Mouse (Mus musculus) layer of hippocampus, postnatal 14 days (tissue): ENCODE data around the gene Rtkn. TPM values are rescaled to one million over a fixed set of nuclear protein-coding genes. Genes with fewer than 3 reads are reported as not detected.

Experiments
- DNase-seq, 2 experiments: peaks; one replicate each; pipeline ENCODE4 v3.0.0; 2021 to 2022; ENCODE audit warnings: low spot score in 2 of 2, mixed read lengths in 1 of 2
- total RNA-seq, 2 experiments: library from RNA; stranded (reverse); gene quantifications; 2 replicates each; pipeline ENCODE4 v1.2.3; 2021

Gene Rtkn
- total RNA-seq, 2 experiments from 2014 or later, result 61.2 to 65.1 TPM

DNA sequence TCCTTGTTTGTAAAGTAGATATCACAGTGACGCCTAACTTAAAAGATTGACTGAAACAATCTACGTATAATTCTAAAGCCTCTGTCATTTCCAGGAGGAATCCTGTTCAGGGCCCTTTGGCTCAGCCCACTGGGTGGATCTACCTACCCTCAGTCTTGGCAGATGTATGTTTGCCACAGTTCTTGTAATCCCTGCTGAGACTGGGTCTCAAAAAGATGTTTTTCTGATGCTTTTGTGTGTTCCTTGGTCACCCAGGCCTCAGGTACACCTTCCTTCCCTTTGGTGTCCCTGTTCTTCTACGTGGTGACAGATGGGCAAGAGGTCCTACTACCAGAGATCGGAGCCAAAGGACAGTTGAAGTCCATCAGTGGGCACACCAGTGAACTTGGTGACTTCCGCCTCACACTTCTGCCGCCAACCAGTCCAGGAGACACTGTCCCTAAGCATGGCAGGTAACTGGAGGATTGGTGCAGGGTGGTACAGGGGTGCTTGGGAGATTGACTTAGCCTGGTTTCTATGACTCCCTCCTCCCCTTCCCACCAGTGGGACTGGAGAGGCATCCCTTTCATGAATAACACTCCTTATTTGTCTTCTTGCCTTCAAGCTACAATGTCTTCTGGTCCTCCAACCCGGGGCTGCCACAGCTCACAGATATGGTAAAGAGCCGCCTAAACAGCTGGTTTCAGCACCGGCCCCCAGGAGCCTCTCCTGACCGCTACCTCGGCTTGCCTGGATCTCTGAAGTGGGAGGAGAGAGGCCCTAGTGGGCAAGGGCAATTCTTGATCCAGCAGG lies 18.7 kb upstream of the Rtkn start:
- no peak for DNase-seq

DNA sequence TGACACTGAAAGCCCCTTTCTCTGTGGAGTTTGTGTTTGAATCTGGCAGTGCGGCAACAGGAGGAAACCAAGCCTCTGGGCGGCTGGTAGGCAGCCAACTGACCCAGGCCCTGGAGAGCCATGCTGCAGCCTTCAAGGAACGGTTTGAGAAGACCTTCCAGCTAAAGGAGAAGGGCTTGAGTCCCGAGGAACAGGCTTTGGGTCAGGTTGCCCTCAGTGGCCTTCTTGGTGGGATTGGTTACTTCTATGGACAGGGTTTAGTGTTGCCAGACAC lies 18.2 kb upstream of the Rtkn start:
- DNase-seq, result no peak

DNA sequence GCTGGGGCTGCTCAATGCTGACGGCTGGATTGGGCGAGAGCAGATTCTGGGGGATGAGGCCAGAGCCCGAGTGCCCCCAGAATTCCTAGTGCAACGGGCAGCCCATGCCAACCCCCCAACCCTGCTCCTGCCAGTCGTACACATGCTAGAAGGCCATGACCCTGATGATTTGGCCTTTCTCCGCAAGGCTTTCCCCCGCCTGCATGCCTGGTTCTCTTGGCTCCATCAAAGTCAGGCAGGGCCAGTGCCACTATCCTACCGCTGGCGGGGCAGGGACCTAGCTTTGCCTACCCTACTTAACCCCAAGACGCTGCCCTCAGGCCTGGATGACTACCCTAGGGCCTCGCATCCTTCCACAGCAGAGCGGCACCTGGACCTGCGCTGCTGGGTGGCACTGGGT lies 17.6 kb upstream of the Rtkn start:
- DNase-seq, result no peak

DNA sequence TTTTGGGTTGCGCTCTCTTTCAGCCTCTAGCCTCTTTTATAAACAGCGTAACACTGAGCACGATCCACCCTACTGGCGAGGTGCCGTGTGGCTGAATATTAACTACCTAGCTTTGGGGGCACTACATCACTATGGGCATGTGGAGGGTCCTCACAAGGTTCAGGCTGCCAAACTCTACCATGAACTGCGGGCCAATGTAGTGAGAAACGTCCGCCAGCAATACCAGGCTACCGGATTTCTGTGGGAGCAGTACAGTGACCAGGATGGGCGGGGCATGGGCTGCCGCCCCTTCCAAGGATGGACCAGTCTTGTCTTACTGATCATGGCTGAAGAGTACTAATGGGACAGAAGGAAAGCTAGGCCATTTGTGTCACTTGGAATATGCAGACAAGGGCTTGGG lies 16.9 kb upstream of the Rtkn start:
- no peak for DNase-seq

DNA sequence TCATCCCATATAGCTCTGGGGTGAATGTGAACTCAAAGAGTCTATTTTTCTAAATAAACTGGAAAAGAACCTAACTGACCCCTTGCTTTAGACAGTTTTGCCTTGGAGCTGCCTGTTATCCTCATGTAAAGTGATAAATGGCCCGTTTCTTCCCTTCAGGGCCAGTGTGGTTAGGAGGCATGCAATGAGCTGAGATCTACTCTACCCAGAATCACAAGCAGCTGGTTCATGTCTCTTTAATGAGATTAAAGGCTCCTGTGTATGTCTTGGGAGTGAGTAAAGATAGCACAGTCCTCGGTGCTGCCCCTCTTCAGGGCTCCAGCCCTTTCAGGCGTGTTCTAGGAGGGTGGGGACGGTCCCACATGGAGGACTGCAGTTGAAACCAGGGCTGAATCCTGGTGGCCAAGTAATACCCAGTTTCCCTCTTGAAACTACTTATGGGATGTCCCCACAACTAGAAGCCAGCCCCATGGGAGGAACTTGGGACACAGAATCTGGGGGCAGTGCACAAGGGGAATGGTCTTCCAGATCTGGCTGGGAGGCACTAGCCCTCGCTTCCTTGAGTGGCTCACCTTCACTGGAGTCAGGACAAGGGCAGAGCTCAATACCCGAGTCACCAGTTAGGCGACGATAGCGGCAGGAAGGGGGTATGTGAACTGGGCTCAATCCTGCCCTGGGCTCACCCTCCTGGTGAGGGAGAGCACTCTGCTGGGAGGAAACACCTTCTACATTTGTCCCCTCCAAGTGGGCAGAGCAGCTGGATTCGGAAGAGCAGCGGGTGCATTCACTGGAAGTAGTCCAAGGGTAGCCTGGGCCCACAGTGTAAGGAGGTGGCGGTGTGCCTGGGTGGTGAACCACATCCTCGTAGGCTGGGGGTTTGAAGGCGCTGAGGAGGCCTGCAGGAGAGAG lies 16.2 kb upstream of the Rtkn start:
- DNase-seq, result no peak

DNA sequence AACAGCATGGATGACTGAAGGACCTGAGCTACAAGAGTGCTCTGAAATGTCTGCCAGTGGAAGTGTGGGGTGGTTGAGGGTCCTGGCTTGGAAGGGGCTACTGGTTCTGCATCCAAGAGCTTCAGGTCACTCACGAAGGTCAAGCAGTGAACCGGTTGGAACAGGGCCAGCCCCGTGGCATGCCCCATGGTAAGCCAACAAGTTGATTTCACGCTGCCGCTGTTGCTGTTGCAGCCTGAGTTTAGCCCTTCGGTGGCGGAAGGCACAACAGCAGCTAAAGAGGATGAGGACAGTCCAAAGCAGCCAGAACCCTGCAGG lies 15.6 kb upstream of the Rtkn start:
- no peak for DNase-seq

DNA sequence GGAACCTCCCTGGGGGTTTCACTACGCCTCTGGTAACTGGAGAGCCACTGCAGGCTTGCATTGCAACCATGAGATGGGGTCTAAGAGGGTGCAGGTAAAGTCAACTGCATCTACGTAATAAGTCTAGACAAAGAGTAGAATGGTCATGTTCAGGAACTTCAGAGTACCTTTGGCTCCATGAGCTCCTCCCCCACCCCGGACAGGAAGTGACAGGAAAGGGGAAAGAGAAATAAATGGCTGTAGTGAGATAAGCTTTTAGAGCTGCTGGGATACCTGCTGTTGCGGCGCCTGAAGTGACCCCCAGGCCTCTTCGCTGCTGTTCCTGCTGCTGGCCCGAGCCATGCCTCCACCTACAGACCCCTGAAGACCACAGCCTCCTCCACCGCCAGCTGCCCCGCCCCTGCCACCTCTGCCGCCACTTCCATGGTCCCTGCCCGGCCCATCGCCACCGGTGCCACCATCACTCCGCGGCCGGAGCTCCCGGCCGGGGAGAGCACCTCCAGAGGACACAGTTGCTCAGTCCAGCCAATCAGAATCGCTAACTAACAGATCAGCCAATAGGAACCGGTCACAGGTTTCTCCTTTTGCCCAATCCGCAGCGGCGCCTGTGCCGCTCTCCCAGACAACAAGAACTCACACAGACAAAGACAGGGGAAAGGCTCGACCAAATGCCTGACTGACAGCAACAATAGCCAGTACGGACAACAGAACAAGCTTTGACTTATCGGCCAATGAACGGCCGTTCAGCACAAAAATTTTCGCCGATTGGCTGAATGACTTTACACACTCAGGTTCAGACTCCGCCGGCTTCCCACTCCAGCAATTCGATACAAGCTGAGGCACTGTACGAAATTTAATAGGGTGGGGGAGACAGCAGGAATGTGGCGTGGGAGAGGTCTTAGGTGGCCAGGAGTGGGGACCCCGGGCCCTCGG lies 14.1 kb upstream of the Rtkn start, which contains the start of gene Wbp1:
TSS of gene Wbp1 (minus strand) at position 630 of the 933 bp plus-strand sequence.
- peak; percentile 95 to 99 for DNase-seq

DNA sequence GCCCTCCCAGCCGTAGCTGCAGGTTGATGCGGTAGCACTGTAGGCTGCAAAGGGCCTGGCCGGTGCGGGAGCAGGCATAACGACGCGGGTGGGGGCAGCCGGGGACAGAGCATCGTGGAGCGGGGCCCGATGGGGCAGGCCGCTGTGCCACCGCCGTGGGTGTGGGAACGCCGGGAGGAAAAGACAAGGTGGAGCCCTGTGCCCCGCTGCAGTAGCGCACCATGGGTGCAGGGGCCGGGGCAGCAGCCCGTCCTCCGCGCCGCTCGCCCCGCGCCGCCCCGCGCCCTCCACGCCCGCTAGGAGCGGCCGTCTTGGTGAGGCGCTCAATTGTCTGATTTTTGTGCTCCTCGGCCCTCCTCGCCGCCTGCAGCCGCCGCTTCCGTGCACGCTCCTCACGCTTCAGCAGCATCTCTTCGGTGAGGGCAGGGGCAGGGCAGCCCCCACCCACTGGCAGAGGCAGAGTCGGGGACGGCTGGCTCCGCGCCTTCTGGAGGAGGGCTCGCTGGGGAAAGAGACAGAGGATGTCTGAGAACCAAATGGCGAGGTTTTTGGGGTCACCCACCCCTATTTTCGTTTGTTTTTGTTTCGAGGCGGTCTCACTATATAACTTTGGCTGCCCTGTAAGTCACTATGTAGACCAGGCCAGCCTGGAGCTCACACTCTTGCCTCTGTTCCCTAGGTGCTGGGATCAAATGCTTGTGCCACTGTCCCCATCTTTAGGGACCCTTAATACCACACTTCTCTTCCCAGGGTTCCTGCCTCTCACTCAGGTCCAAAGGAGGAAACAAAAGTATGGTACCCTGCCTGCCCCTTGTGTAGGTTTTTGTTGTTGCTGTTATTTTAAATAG lies 13.2 kb upstream of the Rtkn start:
- DNase-seq, result no peak

DNA sequence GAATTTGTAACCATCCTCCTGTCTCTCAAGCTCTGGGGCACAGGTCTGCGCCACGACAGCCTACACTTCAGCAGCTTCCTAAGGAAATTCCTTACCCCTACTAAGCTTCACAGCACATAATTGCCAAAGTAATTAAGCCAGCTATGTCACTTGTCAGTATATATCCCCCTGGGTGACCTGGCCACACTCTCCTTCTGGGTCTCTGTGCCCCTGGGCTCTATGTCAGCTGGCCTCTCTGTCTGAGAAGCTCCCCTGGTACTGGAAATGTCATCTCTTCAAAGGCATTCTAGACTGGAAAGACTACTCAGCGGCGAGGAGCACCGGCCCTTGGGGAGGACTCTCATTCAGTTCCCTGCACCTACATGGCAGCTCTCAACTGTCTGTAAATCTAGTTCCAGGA lies 12.3 kb upstream of the Rtkn start:
- DNase-seq, result no peak

DNA sequence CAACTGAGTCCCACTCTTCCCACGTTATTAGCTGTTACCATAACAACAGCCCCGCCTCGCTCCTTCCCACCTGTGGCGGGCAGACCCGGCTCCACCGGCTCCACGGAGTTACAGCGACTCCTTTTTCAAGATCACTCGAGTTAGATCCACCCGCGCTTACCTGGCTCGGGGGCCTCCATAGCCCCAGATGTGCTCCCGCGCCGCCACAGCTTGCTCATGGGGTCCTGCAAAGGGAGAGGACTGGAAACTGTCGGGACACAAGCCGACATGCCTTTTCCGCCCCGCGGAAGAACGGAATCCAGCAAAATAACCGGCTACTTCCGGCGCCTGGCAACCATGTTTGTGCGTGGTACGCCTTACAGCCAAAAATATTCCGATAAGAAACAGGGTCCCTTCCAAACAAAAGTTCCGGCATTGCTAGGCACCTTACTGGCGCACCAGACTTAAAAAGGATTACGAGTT lies 10.4 kb upstream of the Rtkn start:
- DNase-seq, result peak; percentile 93 to 95

DNA sequence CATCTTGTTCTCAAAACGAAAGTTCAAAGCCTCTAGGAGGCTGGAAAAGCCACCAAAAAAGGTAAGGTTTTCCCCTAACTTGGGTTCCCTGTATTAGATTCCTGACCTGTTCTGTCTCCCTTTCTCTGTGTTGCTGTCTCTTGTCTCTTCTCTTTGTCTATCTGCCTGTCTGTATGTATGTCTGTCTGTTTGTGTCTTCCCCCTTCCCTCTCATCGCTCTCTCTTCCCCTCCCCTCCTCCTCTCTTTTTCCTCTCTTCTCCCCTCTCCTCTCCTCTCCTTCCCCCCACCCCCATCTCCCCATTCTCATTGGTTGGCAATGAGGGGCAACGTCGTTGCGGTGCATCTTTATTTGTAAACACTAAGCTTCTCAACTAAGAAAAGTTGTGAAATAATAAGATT lies 9.9 kb upstream of the Rtkn start, which contains the start of gene Ino80b:
TSS of gene Ino80b (minus strand) at position 101 of the 400 bp plus-strand sequence.
- no peak for DNase-seq

DNA sequence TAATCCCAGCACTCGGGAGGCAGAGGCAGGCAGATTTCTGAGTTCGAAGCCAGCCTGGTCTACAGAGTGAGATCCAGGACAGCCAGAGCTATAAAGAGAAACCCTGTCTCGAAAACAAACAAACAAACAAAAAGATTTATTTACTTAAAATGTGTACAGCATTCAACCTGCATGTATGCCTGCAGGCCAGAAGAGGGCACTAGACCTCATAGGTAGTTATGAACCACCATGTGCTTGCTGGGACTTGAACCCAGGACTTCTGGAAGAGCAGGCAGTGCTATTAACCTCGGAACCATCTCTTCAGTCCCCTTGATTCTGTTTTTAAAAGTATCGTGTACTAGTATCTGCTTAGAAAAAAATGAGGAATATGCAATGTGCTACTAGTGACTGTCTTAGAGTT lies 7.8 kb upstream of the Rtkn start:
- DNase-seq, result no peak

DNA sequence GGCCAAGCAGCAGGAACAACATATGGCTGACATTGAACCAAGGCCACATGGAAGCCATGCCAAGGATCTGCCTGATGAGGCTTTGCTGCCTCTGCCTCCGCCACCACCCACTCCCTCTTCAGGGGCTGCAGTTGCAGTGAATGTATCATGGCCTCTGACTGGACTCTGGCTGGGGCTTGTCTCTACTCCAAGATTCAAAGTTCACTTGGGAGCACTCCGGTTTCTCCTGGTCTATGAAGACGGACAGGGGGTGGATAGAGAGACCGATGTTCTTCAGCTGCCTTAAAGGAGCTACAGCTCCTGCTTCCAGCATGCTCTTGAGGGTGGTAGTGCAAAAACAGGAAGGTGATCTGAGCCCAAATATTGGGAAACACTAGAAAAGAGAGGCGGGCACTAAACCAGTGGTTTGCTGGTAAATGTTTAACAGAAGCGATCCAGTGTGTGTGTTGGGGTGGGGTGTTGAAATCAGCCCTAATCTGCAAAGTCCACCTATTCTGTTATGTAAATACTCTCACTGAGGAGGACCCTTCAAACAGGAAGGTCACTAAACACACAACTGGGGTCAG lies 3.7 kb upstream of the Rtkn start:
- DNase-seq, result no peak

DNA sequence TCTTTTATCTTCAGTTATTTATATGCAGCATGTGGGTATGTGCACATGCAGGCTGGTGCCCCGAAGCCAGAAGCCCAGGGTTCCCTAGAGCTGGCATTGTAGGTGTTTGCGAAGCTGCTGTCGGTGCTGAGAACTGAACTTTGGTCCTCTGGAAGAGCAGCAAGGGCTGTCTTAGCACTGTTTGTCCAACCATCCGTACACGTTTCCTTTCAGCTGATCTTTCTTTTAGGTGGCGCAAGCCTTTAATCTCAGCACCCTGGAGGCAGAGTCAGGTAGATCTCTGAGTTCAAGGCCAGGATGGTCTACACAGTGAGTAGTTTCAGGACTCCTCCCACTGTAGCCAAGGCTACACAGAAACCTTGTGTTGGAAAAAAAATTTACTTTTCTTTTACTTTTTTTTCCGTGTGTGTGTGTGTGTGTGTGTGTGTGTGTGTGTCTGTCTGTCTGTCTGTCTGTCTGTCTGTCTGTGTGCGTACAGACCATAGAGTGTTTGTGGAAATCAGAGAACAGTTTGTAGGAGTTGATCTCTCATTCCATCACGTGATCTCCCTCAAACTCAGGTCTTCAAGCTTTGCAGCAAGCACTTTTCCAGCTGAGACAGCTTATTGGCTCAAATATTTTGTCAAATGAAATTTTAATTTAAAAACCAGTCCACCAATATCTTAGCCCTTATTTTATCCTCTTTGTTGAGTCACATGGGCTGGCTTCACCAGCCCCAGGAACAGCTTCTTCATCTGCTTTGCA lies 2.9 kb upstream of the Rtkn start:
- no peak for DNase-seq

DNA sequence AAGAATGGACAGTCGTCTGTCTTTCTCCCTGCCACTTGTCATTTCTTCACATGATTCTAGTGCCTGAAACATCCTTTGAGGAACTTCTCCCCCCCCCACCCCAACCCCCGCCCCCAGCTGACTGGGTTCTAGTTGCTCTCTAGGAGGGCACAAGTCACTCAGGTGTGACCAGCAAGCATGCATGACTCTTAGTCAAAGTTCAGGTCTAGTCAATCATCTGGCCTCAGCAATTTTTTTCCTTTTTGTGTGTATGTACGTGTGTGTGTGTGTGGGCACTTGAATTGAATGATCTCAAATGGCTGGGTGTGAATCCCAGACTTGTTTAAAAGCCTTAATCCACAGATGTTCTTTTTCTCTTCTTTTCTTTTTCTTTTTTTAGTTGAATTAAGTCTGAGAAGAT lies 1.0 kb upstream of the Rtkn start:
- DNase-seq, result no peak

DNA sequence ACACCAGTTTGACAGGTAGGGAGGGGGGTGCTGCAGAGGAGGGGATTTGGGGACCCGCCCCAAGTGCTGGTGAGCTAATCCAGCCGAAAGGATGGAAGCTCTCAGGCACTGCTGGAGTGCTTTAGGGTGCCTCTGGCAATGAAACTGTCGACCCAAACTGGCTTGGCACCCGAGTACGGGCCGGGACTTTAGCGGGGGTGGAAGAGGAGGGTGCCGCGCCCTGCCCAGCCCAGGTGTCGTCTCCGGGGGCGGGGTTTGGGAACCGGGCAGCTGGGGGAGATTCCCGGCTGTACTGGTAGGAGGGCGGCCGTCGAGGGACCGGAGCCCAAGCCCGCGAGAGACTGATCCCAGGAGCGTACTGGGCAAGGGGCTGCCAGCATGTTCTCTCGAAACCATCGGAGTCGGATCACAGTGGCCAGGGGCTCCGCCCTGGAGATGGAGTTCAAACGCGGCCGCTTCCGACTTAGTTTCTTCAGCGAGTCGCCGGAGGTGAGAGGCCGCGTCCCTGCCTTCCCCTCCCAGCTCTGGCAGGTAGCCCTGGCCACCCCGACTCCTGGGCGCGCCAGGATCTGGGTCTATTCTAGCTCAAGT lies 403 bp downstream of the Rtkn start:
- no peak for DNase-seq

DNA sequence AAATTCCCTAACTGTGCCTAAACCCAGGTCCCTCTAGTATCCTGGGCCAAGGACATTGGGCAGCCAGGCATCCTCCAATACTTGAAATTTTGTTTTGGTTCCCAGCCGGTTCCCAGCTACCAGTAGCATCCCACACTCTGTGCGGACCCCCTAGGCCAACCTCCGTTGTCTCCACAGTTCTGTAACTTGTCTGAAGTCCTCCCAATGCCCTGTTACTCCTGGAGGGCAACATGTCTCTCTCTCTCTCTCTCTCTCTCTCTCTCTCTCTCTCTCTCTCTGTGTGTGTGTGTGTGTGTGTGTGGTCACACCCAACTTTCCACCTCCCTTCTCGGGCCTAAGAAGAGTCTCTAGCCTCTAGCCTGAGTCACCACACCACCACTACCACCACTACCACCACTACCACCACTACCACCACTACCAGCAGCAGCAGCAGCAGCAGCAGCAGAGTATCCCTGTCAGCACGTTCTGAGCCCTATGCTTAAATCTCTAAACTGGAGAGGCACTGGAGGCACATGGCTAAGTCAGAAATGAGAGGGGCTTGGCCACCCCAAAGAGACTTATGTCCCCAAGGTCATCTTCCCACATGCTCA lies 1.1 kb downstream of the Rtkn start:
- no peak for DNase-seq

DNA sequence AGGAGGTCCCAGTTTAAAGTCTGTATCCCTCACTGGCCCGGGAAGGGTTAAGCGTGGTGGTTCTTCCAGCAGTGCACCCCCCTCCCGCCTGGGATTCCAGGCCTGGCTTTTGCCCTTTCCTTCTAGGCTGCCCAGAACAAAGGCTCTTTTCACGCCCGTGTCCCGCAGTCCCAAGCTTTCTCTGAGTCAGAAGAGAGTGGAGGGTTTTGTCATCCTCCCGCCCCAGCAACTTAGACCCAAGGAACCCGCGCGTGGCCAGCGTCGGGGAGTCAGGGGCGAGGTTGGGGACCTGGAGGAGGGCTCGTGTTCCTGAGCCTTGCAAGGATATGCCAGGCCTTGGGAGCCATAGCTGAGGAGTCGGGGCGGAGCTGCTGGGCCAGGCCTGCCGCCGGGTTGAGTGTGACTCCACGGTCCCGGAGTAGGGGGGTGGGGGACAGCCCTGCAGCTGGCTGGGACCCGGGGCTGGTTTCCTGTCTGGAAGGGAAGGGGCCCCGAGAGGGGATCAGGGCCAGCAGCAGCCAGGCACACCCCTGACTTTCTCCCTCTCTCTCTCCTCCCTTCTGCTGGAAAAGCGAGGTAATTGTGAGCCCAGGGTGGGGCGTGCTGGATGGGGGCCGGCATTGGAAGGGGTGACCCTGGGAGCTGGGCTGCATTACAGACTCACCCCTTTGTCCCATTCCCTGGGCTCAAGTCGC lies 1.8 kb downstream of the Rtkn start:
- DNase-seq, result no peak
